Mouse (Mus musculus) right cerebral cortex, adult 18-20 months (tissue): ENCODE data around the gene Chit1.

Source experiments
- DNase-seq: peaks from one replicate; pipeline ENCODE4 v3.0.0; 2022; ENCODE audit warnings: mixed read lengths

Gene Chit1

DNA sequence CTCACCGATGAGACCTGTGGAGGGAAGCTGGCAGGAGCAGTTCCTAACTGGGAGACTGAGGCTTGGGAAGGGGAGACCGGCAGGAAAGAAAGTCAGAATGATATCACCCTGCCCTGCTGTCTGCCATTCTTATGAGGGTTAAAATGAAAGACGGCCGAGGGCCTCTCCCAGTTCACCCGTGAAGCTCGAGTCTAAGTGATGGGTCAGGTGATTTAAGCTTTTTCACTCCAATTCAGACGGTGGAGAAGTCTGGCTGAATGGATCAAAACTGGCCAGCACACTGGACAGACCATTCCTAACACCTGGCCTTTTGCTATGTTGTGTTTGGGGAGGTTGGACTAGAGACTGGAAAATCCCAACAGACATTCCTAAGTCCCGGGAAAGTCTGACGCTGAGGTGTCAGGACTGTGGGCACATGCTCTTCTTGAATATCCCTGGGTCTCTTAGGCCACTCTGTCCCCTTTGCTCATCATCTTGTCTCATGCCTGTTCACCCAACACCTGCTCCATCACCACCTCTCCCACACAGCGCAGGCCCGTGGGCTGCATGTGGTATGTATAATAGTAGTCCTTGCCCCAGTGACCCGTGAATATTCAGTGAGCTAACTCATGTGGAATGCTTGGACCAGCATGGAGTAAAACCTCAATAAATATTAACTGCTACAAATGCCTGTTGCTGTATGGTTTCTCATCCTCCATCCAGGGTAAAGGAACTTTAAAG, 11.4 kb upstream of the Chit1 start:
- DNase-seq, result no peak

DNA sequence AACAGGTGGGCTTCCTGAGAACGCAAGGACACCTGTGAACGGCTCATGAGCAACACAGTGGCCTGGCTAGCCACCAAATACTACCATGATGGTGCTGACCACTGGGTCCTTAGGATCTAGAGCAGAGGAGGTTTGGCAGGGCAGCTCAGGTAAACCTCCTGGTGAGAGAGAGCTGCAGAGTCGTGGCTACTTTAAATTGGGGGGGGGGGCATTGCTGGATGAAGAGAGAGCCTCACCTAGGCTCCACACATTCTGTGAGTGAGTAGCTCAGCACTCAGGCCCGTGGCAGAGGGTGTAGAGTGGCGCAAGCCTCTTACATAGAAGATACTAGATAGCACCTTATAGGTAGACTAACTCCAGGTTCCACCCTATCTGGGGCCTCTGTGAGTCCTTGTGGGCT, 10.6 kb upstream of the Chit1 start:
- DNase-seq, result no peak

DNA sequence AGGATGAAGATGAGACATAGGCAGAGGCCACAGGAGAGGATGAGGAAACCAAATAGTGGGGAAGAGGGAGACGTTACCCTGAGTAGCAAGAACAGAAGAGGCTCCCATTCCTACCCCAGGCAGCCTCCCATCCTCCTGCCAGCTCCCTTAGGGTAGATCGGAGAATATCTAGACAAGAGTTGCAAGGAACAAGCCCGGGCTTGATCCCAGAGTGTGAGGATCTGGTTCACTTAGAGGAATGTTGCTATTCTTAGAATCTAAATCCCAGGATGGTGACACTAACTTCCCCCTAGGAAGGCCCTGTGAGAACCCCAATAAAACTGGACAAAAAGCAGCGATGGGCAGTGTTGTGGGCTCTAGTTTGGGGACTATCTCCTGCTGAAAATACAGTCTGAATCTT, 10.1 kb upstream of the Chit1 start:
- no peak for DNase-seq

DNA sequence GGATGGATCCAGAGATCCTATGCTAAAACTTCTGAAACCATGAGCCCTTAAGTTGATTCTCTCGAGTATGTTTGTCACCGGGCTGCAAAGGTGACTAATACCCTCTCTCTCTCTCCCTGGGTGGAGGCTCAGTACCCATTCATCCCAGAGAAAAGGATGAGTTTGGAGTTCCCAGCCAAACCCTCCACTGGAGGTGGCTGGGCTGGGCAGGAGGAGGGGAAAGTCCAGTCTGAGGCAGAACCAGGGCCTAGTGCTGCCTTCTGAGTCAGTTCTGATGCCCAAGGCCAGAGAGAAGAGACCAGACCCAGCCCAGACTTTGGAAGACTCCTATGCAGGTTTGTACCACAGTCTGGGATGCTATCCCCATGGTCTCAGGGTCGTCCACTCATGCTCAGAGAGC, 9.4 kb upstream of the Chit1 start:
- no peak for DNase-seq

DNA sequence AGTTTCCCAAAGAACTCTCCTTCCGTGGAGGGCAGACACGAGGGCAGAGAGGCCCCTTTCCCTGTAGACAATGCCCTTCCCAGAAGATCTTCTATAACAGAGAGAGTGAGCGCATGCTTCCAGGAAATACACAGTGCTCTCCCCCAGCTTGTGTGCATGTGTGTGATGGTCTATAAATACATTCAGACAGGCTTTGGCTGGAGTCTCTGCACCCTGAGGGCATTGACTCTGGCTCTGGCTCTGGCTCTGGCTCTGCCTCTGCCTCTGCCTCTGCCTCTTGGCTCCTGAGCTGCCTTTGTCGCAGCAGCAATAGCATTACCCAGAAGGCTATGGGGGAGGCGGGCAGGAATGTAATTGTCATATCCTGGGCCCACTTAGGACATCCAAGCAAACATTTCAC, 7.2 kb upstream of the Chit1 start:
- DNase-seq, result no peak

DNA sequence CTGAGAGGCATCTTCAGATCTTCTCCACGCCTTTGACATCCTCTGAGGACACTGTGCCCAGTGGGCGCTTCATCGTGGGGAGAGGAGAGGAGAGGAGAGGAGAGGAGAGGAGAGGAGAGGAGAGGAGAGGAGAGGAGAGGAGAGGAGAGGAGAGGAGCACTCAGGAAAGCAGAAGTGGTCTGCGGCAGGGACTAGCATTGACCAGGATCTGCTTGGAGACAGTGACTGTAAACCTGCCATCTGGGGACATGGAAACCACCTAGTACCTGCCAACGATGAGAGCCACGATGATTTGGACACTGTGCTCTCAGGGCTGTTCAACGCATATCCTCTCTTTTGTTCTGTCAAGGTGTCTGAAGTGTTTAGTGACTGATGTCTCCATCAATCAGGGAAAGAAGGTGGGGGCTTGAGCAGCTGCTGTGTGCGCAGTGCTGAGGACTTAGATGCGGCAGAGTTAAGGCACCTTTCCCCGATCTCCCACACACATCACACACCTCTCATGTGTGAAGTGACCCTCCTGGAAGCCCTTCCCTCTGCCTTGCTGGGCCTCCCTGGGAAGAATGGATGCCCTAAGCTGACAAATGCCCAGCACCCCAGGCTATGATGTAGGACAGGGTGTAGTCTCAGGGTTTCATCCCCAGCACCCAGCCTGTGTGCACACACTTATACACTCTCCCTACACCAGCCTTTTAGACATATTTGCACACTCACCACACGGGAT, 5.8 kb upstream of the Chit1 start:
- DNase-seq, result no peak

DNA sequence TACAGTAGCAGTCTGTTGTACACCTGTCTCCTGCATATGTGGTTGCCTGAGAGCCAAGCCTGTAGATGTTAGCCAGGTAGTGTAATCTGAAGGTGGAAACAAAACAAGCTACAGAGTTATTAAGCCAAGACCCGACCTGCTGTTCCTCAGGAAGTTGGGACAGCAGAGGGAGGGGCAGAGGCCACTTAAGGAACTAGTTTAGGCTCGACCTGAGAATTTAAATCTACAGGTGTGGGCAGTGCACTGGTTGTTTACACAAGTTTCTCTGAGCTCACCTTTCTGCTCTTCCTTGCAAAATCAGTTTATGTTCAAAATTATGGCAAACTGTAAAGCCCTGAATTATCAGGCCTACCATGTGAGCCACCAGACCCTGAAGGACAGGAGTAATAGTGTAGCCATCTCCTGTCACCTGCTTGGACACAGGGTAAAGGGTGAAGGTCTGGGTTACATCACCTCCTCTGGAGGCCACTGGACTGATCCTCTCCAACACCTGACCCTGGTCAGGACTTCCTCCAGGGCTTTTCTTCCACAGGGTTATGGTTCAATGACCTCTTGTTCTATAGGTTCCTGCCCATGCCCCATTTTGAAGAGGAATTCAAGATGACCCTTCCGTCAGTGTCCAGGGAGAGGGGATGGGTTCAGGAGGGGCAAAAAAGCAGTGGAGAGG, 5.1 kb upstream of the Chit1 start:
- DNase-seq, result no peak

DNA sequence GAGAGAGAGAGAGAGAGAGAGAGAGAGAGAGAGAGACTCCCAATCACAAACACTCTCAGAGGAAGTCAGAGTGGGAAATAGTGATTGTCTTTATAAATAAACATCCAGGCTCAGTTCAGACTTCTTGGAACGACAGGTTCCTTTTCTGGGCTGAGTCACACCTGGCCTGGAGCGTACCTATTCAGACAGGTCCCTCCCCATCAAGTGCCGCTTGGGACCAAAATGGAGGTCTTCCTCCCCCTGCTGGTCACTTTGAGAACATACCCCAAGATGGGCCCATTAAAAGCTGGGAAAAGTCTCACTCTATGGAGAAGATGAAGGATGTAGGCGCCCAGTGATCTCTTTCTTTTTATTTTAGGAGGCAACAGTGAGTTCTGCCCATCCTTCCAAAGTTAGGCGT, 4.3 kb upstream of the Chit1 start:
- DNase-seq, result peak; percentile 63

DNA sequence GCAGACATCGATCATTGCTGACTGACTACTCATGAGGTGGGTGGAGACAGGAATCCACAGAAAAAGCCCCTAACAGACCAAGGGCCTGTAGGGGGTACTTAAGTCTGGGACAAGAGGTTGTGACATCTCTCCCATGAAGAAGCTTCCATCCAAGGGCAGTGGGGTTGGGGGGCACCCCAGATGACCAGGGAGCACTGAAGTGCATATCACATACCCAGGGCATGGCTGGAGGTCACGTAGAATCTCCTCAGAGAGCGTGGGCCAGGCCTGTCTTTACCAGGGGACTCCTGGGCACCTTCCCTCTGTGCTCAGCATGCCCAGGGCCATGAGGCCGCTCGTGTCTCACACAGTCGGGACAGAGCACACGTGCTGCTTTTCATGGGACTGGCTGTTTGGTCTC, 3.3 kb upstream of the Chit1 start:
- DNase-seq, result no peak

DNA sequence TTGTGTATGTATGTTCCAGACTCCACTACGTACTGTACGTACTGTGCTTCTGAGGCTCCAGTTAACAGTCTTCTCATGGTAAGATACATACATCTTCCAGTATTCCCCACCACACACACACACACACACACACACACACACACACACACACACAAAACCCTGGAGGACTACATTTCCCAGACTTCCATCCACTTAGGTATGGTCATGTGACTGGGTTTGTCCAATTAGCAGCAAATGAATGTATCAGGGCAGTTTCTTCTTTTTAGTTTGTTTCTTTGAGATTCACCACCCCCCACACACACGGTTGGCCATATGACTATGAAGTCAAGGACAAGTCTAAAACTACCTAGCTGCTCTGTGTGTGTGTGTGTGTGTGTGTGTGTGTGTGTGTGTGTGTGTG, 1.0 kb upstream of the Chit1 start:
- DNase-seq, result no peak

DNA sequence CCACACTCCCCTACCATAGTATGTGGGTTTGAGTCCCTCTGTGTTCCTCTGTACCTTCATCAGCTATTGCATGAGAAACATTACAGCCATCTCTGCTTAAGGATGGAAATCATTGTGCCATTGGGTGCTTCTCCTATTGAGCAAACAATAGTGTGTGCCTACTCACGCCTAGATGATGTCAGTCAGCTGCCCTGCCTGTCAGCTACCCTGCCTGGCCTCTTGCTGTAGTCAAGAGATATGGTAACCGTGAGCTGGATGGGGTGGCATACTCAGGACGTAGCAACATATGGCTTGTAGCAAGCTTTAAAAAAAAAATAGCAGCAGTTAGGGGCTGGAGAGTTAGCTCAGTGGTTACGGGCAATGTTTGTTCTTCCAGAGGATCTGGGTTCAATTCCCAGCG, 593 bp upstream of the Chit1 start:
- no peak for DNase-seq

DNA sequence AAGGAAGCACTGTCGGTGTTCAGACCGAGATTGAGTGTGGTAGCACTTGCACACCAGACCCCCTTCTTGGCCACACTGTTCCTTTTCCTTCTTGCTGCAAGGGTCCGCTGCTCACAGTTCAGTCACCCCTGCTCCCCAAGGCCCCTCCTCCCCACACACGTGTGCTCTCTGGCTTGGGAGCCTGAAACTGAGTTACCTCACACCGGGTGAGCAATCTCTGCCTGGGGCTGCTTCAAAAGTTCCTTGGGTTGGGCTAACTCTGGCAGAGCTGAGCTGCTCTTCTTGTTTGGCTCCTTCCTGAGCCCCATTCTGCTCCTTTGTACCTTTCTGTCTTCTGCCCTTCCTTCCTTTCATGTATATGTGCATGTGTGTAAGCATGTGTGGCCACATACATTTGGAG, 2.5 kb downstream of the Chit1 start:
- no peak for DNase-seq

DNA sequence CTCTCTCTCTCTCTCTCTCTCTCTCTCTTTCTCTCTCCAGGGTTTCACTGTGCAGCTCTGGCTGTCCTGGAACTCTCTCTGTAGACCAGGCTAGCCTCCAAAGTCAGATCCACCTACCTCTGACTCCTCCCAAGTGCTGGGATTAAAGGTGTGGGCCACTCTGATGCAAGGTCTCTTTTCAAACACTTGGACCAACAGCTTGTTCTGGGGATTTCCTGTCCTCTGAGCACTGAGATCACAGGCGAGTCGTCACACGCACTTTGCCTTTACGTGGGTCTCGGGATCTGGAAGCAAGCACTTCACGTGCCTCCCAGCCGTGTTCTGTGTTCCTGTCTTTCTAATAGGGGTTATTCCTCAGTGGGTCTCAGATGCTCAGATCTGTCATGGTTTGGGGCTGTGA, 3.0 kb downstream of the Chit1 start:
- DNase-seq, result no peak

DNA sequence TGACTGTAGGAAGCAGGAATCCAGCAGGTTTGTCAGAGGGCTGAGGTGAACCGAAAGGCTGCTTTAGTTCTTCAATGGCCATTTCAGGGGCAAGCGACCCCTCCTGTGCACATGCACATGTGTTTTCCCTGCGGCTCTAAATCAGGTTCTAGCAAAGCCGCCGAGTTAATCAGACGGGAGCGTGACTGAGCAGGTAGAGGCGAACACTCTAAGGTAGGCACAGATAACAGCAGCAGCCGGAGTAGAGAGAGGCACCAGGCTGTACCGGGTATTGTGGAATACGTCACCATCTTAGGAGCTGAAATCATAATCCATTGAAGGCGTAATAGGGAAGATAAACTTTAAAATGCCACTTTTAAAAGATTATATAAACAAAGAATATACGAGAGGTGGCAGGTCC, 3.7 kb downstream of the Chit1 start:
- DNase-seq, result no peak

DNA sequence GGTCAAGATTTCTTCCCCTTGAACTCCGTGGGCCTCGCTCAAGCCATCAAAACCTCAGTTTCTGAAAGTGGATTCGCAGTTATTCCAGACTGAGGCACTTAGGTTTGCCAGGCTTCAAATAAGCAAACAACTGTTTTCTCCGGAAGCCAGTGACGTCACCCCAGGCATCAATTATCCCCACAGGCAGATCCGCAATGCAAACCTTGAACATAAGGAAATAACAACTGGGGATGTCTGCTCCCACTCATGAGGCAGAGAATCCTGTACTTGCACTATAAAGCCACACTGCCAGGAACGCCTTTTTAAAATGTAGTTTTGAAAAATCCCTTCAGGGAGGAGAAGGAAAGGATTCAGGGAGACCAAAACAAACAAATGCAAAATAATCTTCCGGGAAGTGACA, 4.4 kb downstream of the Chit1 start:
- no peak for DNase-seq

DNA sequence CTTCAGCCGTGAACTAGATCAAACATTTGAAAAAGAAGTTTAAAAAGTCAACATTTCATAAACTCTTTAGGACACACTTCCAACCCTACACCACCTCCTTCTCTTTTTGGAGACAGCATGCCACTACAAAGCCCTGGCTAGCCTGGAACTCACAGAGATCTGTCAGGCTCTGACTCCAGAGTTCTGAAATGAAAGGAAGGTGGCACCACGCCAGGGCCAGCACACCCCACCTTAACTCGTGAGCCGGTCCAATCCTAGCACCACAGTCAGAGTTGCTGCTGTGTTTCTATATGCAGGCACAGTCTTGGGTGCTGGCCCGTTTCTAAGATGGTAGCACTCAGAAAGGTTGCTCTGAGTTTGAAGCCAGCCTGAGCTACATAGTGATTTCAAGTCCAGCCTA, 6.1 kb downstream of the Chit1 start:
- DNase-seq, result no peak

DNA sequence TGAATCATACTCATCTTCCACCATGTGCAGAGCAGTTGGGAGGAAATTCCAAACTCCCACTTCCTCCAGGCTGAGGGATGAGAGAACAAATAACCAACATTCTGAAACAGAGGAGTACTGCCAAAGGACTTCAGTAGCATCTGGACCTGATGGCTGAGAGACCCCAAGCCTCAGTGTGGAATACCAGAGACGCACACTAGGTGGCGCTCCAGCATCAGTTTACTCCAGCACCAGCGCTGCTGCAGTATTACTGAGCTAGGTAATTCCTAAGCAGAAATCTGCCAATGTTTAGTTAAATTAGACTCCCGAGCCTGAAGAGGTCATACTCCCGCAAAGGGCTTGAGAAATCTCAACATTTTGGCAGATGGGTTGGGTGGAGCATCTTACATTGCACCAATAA, 9.1 kb downstream of the Chit1 start:
- DNase-seq, result peak; percentile 84

DNA sequence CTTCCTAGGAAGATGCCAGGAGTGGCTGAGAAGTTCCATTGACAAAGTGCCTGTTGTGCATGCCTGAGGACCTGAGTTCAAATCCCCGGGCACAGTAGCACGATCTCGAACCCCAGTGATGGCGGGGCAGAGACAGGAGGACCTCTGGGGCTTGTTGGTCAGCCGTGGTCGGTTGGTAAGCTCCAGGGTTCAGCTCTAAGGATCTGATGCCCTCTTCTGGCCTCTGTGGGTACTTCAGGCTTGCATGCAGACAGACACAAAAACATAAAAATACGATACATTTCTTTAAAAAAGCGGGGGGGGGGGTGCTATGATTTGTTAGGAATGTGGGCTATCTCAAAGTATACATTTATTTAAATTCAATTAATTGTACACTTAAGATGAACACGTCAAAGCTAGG, 11.2 kb downstream of the Chit1 start:
- no peak for DNase-seq

DNA sequence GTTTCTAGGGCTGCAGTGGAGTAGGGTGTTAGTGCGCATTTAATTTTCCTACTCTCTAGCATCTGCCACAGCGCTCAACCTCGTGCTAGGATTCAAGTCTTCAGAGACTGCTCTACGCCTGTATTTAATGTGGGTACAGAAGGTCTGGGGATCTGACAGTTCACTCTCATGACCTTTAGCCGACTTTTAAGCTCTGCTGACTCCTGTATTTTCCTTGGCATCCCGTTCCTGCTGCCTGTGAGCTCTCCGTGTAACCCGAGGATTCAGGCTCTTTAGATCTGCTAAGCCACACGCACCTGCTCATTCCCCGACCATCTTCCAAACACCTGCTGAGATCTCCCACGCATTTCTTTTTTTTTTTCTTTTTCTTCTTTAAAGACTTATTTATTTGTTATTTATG, 22.3 kb downstream of the Chit1 start:
- DNase-seq, result no peak

DNA sequence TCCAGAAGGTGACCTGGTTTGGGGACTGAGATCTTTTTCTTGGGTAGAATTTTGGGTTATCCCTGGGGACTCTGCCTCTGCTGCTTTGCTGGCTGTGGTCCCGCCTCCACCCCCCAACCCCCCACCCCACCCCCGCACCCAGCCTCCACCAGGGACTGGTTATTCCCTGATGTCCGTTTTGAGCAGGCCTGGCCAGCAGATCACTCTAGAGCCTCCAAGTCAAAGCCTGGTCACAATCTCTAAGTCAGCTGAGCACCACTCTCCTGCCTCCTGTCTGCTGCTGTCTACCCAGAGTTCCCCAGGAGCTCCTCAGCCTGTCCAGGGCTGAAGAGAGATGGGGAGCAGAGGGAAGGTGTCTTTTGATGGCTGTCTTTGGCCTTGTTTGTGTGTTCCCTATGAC, 25.3 kb downstream of the Chit1 start:
- DNase-seq, result no peak

DNA sequence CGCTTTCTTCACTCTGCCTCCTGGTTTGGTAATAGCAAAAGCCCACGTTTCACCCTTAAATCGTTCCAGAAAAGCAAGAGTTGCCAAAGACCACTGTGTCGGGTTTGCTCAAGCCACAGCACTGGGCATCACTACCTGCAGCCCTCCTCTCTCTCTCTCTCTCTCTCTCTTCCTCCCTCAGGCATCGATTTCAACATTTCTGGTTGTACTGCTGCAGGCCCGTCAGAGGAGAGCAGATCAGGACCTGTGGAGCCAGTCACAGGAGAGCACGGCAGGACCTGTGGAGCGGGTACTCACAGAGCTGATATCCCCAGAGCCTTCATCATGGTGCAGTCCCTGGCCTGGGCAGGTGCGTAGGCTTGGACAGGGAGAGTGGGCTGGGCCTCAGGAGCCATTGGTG, 27.4 kb downstream of the Chit1 start:
- DNase-seq, result no peak

DNA sequence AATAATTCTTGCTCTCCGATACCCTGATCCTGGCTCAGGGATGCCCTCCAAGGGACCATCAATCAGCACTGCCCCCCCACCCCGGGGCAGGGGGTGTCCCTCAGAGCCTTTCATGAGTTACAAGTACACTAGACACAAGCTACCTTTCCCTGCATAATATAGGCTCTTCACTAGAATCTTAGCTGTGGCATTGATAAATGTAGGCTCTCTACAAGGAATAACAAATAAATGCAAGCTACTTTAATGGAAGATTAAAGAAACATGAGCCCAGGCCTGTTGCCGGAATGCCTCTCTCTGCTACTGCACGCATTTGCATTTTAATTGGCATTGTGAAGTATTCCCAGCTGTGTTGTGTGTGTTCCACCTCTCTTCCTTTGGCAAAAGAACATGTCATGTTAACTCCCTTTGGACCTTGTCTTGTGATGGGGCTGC, 31.3 kb downstream of the Chit1 start:
- DNase-seq, result no peak

DNA sequence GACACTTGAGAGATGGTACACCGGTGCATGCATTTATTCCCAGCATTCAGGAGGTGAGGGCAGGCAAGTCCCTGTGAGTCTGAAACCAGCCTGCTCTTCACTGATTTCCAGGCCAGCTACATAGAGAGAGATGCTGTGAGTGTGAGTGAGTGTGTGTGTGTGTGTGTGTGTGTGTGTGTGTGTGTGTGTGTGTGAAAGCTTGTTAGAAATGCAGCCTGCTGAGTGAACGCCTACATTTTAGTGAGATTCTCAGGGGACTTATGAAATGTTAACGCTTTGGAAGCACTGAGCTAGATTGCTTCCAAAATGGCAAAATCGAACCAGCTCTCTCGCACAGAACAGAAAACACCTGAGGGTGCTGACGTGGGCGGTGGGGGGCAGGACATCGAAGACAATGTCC, 35.0 kb downstream of the Chit1 start:
- peak; percentile 67 for DNase-seq

DNA sequence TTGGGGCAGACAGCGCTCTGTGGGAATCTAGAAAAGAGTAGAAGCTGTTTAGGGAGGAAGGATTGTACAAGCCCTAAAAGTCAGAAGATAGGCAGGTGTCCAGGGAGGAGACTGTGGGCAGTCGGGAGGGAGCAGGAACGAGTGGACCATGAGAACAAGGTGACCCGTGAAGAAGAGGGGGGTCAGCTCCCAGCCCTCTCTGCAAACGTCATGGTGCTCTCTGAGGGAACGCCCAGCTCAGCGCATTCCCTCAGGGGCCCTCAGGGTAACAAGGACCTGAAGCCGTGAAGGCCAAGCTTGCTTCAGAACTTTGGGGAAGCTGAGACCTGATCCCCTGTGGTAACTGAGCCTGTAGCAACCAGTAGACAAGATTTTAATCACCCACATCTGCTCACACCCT, 39.0 kb downstream of the Chit1 start:
- DNase-seq, result no peak
